Mouse (Mus musculus) kidney, embryonic 14.5 days (tissue): ENCODE measurements around the gene H6pd. TPM values are rescaled to one million over a fixed set of nuclear protein-coding genes. Genes with fewer than 3 reads are reported as not detected.

Source experiments
- ATAC-seq: fragments of 200-750 bp; cut with Nextera tagmentation; 2 replicates; pipeline ENCODE4 v1.8.0; 2017; ENCODE audit warnings: moderate number of reproducible peaks, mild to moderate bottlenecking, moderate TSS enrichment, moderate library complexity; ENCODE audit not compliant: low FRiP score, low TSS enrichment
- H3K27ac ChIP-seq: fragments of 300-500 bp; sonication (generic); 2 replicates; pipeline ENCODE4 v1.5.1; 2014; ENCODE audit warnings: low read depth, mild to moderate bottlenecking, low read length, moderate library complexity, mixed read lengths
- H3K27me3 ChIP-seq: fragments of 300-500 bp; sonication (generic); 2 replicates; pipeline ENCODE4 v1.6.1; 2014; ENCODE audit warnings: mild to moderate bottlenecking, low read length; ENCODE audit not compliant: control insufficient read depth, insufficient read depth
- H3K36me3 ChIP-seq: fragments of 300-500 bp; sonication (generic); 2 replicates; pipeline ENCODE4 v1.6.1; 2014; ENCODE audit warnings: low read length, mixed read lengths; ENCODE audit not compliant: control insufficient read depth, insufficient read depth
- H3K4me1 ChIP-seq: fragments of 300-500 bp; sonication (generic); 2 replicates; pipeline ENCODE4 v1.6.1; 2014; ENCODE audit warnings: low read length, mixed read lengths; ENCODE audit not compliant: control insufficient read depth, insufficient read depth
- H3K4me2 ChIP-seq: fragments of 300-500 bp; sonication (generic); replicated peaks from 2 replicates; pipeline ENCODE4 v1.6.1; 2014; ENCODE audit warnings: low read depth, mild to moderate bottlenecking, low read length
- H3K4me3 ChIP-seq: fragments of 300-500 bp; sonication (generic); 2 replicates; pipeline ENCODE4 v1.5.1; 2014; ENCODE audit warnings: mild to moderate bottlenecking, low read length
- H3K9ac ChIP-seq: fragments of 300-500 bp; sonication (generic); 2 replicates; pipeline ENCODE4 v1.6.1; 2014; ENCODE audit warnings: low read depth, mild to moderate bottlenecking, low read length, moderate library complexity
- H3K9me3 ChIP-seq: fragments of 300-500 bp; sonication (generic); 2 replicates; pipeline ENCODE4 v1.6.1; 2016; ENCODE audit warnings: low read length; ENCODE audit not compliant: control insufficient read depth
- WGBS: fragments of 180-500 bp; shearing (Covaris S2); extraction: QIAGEN DNeasy Blood & Tissue Kit; methylation state at CpG from one replicate; pipeline ENCODE4 v1.1.7; 2014; 5-methylcytosine and 5-hydroxymethylcytosine counted together
- polyA plus RNA-seq: library from polyadenylated mRNA; unstranded; fragments of >200 nt; fragmentation: Nextera tagmentation; extraction: Ambion mirVana; gene quantifications from 2 replicates; pipeline ENCODE4 v1.2.1, GENCODE M21; 2014

Gene H6pd
- polyA plus RNA-seq, 1 experiment from 2014 or later, result 10.7 TPM

GRCm38 (mm10) chr4:150006122-150006854 lies 2.5 kb downstream of the H6pd start:
- no peak overlapping the region for H3K4me2 ChIP-seq

GRCm38 (mm10) chr4:150005231-150005630 lies 3.6 kb downstream of the H6pd start:
- ATAC-seq, result no peak
- H3K4me1 ChIP-seq, result peaks cover 53% of the 10 kb centered on the region
- 91% methylated on average over 10 of the region's 10 CpGs for WGBS
- no peak overlapping the region for H3K9ac ChIP-seq
- no peak overlapping the region for H3K4me3 ChIP-seq
- H3K27me3 ChIP-seq, result no peaks in the 10 kb centered on the region
- H3K27ac ChIP-seq, result no peak overlapping the region
- no peak overlapping the region for H3K4me2 ChIP-seq
- H3K9me3 ChIP-seq, result peaks cover 8% of the 10 kb centered on the region; the same call in 1 of the 2 replicates
- H3K36me3 ChIP-seq, result peaks cover 2% of the 10 kb centered on the region; the same call in 1 of the 2 replicates

More at GRCm38 (mm10) chr4:150006122-150006854, 2.5 kb downstream of the H6pd start:
- 82% methylated on average over 21 of the region's 21 CpGs for WGBS
- H3K27me3 ChIP-seq, result no peaks in the 10 kb centered on the region
- no peak for ATAC-seq
- no peak overlapping the region for H3K27ac ChIP-seq
- H3K36me3 ChIP-seq, result peaks cover 2% of the 10 kb centered on the region; the same call in 1 of the 2 replicates
- no peak overlapping the region for H3K4me3 ChIP-seq
- peaks cover 43% of the 10 kb centered on the region for H3K4me1 ChIP-seq
- H3K9me3 ChIP-seq, result peaks cover 8% of the 10 kb centered on the region; the same call in 1 of the 2 replicates
- H3K9ac ChIP-seq, result no peak overlapping the region

GRCm38 (mm10) chr4:150003641-150004040 lies 5.2 kb downstream of the H6pd start:
- H3K27me3 ChIP-seq, result no peaks in the 10 kb centered on the region
- peak overlapping the region; percentile 25; the same call in 1 of the 2 replicates for H3K27ac ChIP-seq
- H3K4me1 ChIP-seq, result peaks cover 66% of the 10 kb centered on the region
- ATAC-seq, result no peak
- H3K9me3 ChIP-seq, result peaks cover 8% of the 10 kb centered on the region; the same call in 1 of the 2 replicates
- WGBS, result 39% methylated on average over 4 of the region's 4 CpGs
- no peak overlapping the region for H3K4me3 ChIP-seq
- peaks cover 2% of the 10 kb centered on the region; the same call in 1 of the 2 replicates for H3K36me3 ChIP-seq
- no peak overlapping the region for H3K9ac ChIP-seq
- no peak overlapping the region for H3K4me2 ChIP-seq

GRCm38 (mm10) chr4:150003021-150003580 lies 5.7 kb downstream of the H6pd start:
- Histone ChIP-seq H3K4me2 (no peak overlapping the region), H3K4me1 (peaks cover 66% of the 10 kb centered on the region), H3K9me3 (peaks cover 8% of the 10 kb centered on the region; the same call in 1 of the 2 replicates), H3K9ac (no peak overlapping the region), H3K27me3 (no peaks in the 10 kb centered on the region), H3K4me3 (no peak overlapping the region), H3K27ac (peak overlapping the region; percentile 25; the same call in 1 of the 2 replicates), H3K36me3 (peaks cover 2% of the 10 kb centered on the region; the same call in 1 of the 2 replicates)
- WGBS, result 21% methylated on average over 7 of the region's 7 CpGs
- peak; percentile 26; the same call in 1 of the 2 replicates for ATAC-seq

GRCm38 (mm10) chr4:150002021-150002528 lies 6.7 kb downstream of the H6pd start:
- no peaks in the 10 kb centered on the region for H3K27me3 ChIP-seq
- ATAC-seq, result 0 out of 2 replicates have a peak, but pooled peaks have one; percentile 3
- peaks cover 2% of the 10 kb centered on the region; the same call in 1 of the 2 replicates for H3K36me3 ChIP-seq
- 62% methylated on average over 12 of the region's 12 CpGs for WGBS
- no peak overlapping the region for H3K4me2 ChIP-seq
- H3K27ac ChIP-seq, result peak overlapping the region; percentile 55; the same call in 1 of the 2 replicates
- H3K4me1 ChIP-seq, result peaks cover 60% of the 10 kb centered on the region
- 0 out of 2 replicates have a peak overlapping the region, but pooled peaks have one; percentile 28 for H3K9ac ChIP-seq
- H3K4me3 ChIP-seq, result no peak overlapping the region
- H3K9me3 ChIP-seq, result peaks cover 8% of the 10 kb centered on the region; the same call in 1 of the 2 replicates

- no peak overlapping the region for H3K9ac ChIP-seq
- peaks cover 8% of the 10 kb centered on the region; the same call in 1 of the 2 replicates for H3K9me3 ChIP-seq
- H3K4me1 ChIP-seq, result peaks cover 60% of the 10 kb centered on the region
- H3K4me2 ChIP-seq, result no peak overlapping the region
- 50% methylated on average over 10 of the region's 10 CpGs for WGBS
- peak overlapping the region; percentile 62; the same call in 1 of the 2 replicates for H3K27ac ChIP-seq
- ATAC-seq, result no peak
- H3K36me3 ChIP-seq, result peaks cover 2% of the 10 kb centered on the region; the same call in 1 of the 2 replicates
- no peak overlapping the region for H3K4me3 ChIP-seq
- H3K27me3 ChIP-seq, result no peaks in the 10 kb centered on the region
These were observed 7.5 kb downstream of the H6pd start for GRCm38 (mm10) chr4:150001221-150001860.

- H3K9ac ChIP-seq, result no peak overlapping the region
- no peak overlapping the region for H3K4me2 ChIP-seq
- 0 out of 2 replicates have a peak, but pooled peaks cover 3% of the 10 kb centered on the region for H3K9me3 ChIP-seq
- no peaks in the 10 kb centered on the region for H3K36me3 ChIP-seq
- no peak overlapping the region for H3K27ac ChIP-seq
- H3K27me3 ChIP-seq, result no peaks in the 10 kb centered on the region
- 80% methylated on average over 15 of the region's 15 CpGs for WGBS
- peaks cover 63% of the 10 kb centered on the region for H3K4me1 ChIP-seq
- H3K4me3 ChIP-seq, result no peak overlapping the region
- ATAC-seq, result no peak
These were observed 8.8 kb downstream of the H6pd start for GRCm38 (mm10) chr4:149999931-150000555.

GRCm38 (mm10) chr4:149999510-149999900 lies 9.3 kb downstream of the H6pd start:
- no peaks in the 10 kb centered on the region for H3K27me3 ChIP-seq
- H3K36me3 ChIP-seq, result no peaks in the 10 kb centered on the region
- no peak overlapping the region for H3K9ac ChIP-seq
- no peak overlapping the region for H3K4me2 ChIP-seq
- no peak overlapping the region for H3K4me3 ChIP-seq
- no peak overlapping the region for H3K27ac ChIP-seq
- H3K4me1 ChIP-seq, result peaks cover 63% of the 10 kb centered on the region
- 75% methylated on average over 9 of the region's 9 CpGs for WGBS
- H3K9me3 ChIP-seq, result no peaks in the 10 kb centered on the region
- ATAC-seq, result no peak
